Mouse (Mus musculus): ENCODE measurements at regions not wholly inside any gene's neighbourhood (a gene's known extent, or its start where the extent isn't known, plus 50 kb on each side); places are given as distances from the start of the nearest gene placed in this dataset.

DNA sequence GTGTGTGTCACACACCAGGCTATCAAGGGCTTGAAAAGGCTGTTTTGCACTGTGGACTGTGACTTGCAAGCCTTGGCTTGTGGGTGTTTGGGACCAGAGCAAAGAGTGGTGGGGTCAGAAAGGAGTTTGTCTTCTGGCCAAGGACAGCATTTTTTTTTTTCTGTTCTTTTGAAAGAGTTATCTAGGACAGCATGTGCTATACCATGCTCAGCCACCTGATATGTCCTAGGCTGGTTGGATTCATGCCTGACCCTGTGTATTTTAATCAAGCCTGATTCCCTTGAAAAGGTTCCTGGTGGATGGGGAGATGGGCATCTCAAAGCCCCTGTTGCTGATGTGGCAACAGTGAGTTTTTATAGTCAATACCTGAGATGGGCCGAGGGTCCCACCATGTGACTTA, 61.2 kb upstream of the Serp2 start:
- H3K9me3 ChIP-seq (ENCODE audit: low read length): no peaks in the 10 kb centered on the region
- no peak overlapping the region for H3K4me2 ChIP-seq (ENCODE audit: low read depth)
- H3K4me3 ChIP-seq (ENCODE audit: low read depth, low read length): no peak overlapping the region
- ATAC-seq (no peak), DNase-seq (no peak)
- H3K36me3 ChIP-seq (ENCODE audit: insufficient read depth): no peaks in the 10 kb centered on the region
- H3K27me3 ChIP-seq (ENCODE audit: insufficient read depth, low read length): no peaks in the 10 kb centered on the region
- 79% methylated on average over 1 of the region's 1 CpGs for WGBS
- TF ChIP-seq CTCF (IDR thresholded peaks at IDR 0.05; ENCODE audit: low read depth): no peak
- peak overlapping the region; percentile 77 for H3K27ac ChIP-seq (ENCODE audit: low read depth, low read length)
- H3K9ac ChIP-seq: no peak overlapping the region
- peaks cover 23% of the 10 kb centered on the region for H3K4me1 ChIP-seq (ENCODE audit: insufficient read depth)

DNA sequence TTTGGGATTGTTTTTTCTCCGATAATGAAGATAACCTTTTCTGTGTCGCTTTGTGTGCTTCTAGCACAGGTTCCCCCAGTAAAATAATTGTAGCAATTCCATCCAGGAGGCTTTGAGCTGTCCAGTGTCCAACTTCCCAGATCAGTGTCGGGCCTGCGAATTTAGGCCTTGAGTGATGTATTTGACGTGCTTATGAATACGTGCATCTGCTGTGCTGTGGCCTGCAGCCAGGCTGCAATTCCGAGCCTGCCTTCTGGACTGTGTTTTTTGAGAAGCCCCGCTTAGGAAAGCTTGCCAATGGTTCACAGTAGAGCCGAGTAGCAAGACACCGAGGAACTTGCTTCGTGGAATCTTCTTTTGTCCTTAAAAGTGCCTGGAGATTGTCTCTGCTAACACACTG, 60.8 kb upstream of the Serp2 start:
- ATAC-seq (peak; percentile 78), DNase-seq (peak; percentile 79)
- Histone ChIP-seq H3K27me3 (ENCODE audit: insufficient read depth, low read length) (no peaks in the 10 kb centered on the region), H3K4me1 (ENCODE audit: insufficient read depth) (peaks cover 19% of the 10 kb centered on the region), H3K9me3 (ENCODE audit: low read length) (no peaks in the 10 kb centered on the region), H3K9ac (no peak overlapping the region), H3K27ac (ENCODE audit: low read depth, low read length) (peak overlapping the region; percentile 77), H3K36me3 (ENCODE audit: insufficient read depth) (no peaks in the 10 kb centered on the region), H3K4me2 (ENCODE audit: low read depth) (no peak overlapping the region), H3K4me3 (ENCODE audit: low read depth, low read length) (no peak overlapping the region)
- no peak for TF ChIP-seq CTCF (IDR thresholded peaks at IDR 0.05; ENCODE audit: low read depth)
- 31% methylated on average over 11 of the region's 11 CpGs for WGBS

DNA sequence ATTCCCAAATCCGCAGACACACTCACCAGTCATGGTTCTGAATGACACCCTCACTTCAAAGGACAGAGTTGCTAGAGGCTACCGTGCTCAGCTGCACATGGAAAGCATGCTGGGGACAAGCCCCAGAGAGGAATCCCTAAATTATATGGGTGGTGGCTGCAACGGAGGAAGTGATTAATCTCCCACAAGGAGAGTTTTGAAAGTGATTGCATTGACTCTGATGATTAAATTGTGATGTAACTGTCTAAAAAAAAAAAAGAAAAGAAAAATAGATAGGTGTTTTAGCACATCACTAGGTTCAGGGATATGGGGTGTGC, 59.6 kb upstream of the Serp2 start:
- no peak overlapping the region for H3K27ac ChIP-seq (ENCODE audit: low read depth, low read length)
- 54% methylated on average over 3 of the region's 3 CpGs for WGBS
- no peak for ATAC-seq

DNA sequence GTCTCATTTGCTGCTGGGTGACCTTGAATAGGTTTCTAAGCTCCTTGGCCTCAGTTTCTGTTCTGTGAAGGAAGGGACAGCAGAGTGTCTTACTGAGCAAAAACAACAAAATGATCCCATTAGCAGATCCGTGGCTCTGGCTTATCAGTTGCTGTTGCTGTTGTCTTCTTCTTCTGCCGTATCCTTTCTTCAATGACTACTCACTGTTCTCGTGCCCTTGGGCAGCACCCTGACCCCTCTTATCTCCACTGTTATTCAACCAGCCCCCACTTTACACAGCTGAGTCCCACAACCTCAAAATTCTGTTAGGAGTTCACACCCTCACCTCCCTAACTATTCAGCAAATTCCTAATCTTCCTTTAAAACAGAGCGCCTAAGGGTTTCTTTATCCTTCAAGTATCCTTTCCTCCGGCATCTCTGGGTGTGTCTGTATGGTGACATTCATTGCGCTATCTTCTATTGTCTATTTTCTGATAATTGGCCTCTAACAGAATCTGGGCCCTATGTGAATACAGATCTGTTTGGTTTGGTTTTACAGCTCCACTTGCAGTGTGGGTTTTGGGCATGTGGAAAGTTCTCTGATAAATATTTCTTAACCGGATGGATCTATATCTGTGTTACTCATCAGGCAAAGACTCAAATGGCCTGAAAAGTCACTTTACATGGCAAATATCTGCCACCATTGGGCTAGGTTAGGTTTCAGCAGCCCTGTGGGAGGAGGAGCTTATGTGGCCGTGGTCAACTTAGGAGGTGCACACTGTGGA, 59.1 kb upstream of the Serp2 start:
- H3K9ac ChIP-seq: no peak overlapping the region
- no peaks in the 10 kb centered on the region for H3K27me3 ChIP-seq (ENCODE audit: insufficient read depth, low read length)
- H3K4me1 ChIP-seq (ENCODE audit: insufficient read depth): peaks cover 19% of the 10 kb centered on the region
- no peak for TF ChIP-seq CTCF (IDR thresholded peaks at IDR 0.05; ENCODE audit: low read depth)
- H3K36me3 ChIP-seq (ENCODE audit: insufficient read depth): no peaks in the 10 kb centered on the region
- H3K27ac ChIP-seq (ENCODE audit: low read depth, low read length): no peak overlapping the region
- no peaks in the 10 kb centered on the region for H3K9me3 ChIP-seq (ENCODE audit: low read length)
- ATAC-seq (no peak), DNase-seq (no peak)
- no peak overlapping the region for H3K4me3 ChIP-seq (ENCODE audit: low read depth, low read length)
- no peak overlapping the region for H3K4me2 ChIP-seq (ENCODE audit: low read depth)
- WGBS: 78% methylated on average over 8 of the region's 8 CpGs

More for the DNA sequence above, 59.6 kb upstream of the Serp2 start:
- H3K4me2 ChIP-seq (ENCODE audit: low read depth): no peak overlapping the region
- H3K9me3 ChIP-seq (ENCODE audit: low read length): no peaks in the 10 kb centered on the region
- no peaks in the 10 kb centered on the region for H3K36me3 ChIP-seq (ENCODE audit: insufficient read depth)
- no peaks in the 10 kb centered on the region for H3K27me3 ChIP-seq (ENCODE audit: insufficient read depth, low read length)
- no peak for DNase-seq
- H3K4me1 ChIP-seq (ENCODE audit: insufficient read depth): peaks cover 19% of the 10 kb centered on the region
- no peak overlapping the region for H3K4me3 ChIP-seq (ENCODE audit: low read depth, low read length)
- TF ChIP-seq CTCF (IDR thresholded peaks at IDR 0.05; ENCODE audit: low read depth): no peak
- no peak overlapping the region for H3K9ac ChIP-seq

DNA sequence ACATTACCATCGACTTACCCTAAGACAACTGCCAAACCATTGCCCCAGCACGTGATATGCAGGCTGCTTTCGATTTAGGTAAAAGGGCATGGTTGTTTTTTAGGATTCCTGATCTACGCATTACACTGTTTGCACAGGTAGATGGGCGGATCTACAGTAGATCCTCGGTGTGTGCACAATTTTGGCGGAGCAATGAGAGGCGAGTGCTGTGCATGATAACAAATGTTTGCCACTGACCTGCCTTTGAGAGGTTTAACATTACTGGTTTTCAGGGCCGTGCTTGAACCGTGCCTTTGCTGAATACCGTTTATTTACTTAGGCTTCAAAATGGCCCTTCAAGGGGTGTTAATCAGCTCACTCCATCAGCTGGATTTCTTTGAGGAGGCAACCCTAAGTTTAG, 58.5 kb upstream of the Serp2 start:
- ATAC-seq (no peak), DNase-seq (no peak)
- Histone ChIP-seq H3K9me3 (ENCODE audit: low read length) (no peaks in the 10 kb centered on the region), H3K4me1 (ENCODE audit: insufficient read depth) (peaks cover 19% of the 10 kb centered on the region), H3K27me3 (ENCODE audit: insufficient read depth, low read length) (no peaks in the 10 kb centered on the region), H3K36me3 (ENCODE audit: insufficient read depth) (no peaks in the 10 kb centered on the region), H3K4me3 (ENCODE audit: low read depth, low read length) (no peak overlapping the region), H3K9ac (no peak overlapping the region), H3K4me2 (ENCODE audit: low read depth) (no peak overlapping the region), H3K27ac (ENCODE audit: low read depth, low read length) (no peak overlapping the region)
- no peak for TF ChIP-seq CTCF (IDR thresholded peaks at IDR 0.05; ENCODE audit: low read depth)
- 82% methylated on average over 11 of the region's 11 CpGs for WGBS

DNA sequence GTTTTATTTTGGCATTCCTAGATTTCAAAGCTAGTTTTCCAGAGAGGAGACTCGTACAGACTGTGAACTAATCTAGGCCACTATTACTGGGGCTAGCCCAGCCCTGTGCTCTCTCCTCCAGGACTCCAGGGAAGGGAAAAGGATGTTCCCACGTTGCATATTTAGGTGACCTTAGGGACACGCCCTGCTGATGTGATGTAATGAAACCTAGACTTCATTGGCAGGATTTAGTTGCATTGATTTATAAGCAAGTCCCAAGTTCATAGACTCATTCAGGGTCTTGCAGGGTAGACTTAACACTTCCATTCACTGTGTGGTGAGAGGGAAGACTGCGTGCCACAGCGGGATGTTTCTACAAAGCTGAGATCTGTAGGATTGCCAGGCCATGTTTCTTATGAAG, 58.0 kb upstream of the Serp2 start:
- WGBS: 84% methylated on average over 5 of the region's 5 CpGs
- DNase-seq (no peak), ATAC-seq (no peak)
- no peak overlapping the region for H3K9ac ChIP-seq
- no peak for TF ChIP-seq CTCF (IDR thresholded peaks at IDR 0.05; ENCODE audit: low read depth)
- no peak overlapping the region for H3K4me3 ChIP-seq (ENCODE audit: low read depth, low read length)
- H3K36me3 ChIP-seq (ENCODE audit: insufficient read depth): no peaks in the 10 kb centered on the region
- no peaks in the 10 kb centered on the region for H3K9me3 ChIP-seq (ENCODE audit: low read length)
- H3K27me3 ChIP-seq (ENCODE audit: insufficient read depth, low read length): no peaks in the 10 kb centered on the region
- H3K27ac ChIP-seq (ENCODE audit: low read depth, low read length): no peak overlapping the region
- H3K4me1 ChIP-seq (ENCODE audit: insufficient read depth): peaks cover 19% of the 10 kb centered on the region
- H3K4me2 ChIP-seq (ENCODE audit: low read depth): no peak overlapping the region

DNA sequence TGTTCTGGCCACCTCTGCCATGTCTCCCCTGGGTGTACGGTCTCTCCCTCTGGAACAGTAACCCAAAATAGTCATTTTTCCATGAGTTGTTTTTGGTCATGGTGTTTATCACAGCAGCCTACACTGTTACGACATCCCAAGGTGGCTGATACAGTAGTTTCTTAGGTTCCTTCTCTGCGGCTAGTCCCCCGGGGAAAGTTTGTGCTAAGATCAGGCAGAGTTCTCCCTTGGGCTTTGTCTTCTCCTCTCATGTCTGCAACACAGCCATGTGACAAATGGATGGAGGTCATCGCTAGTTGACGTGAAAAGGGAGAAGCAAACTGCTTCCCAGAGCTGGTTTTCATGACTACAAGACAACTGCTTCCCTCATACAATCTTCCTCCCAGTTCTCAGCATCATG, 56.9 kb upstream of the Serp2 start:
- no peak for TF ChIP-seq CTCF (IDR thresholded peaks at IDR 0.05; ENCODE audit: low read depth)
- Histone ChIP-seq H3K9ac (no peak overlapping the region), H3K4me3 (ENCODE audit: low read depth, low read length) (no peak overlapping the region), H3K27ac (ENCODE audit: low read depth, low read length) (no peak overlapping the region), H3K36me3 (ENCODE audit: insufficient read depth) (no peaks in the 10 kb centered on the region), H3K4me1 (ENCODE audit: insufficient read depth) (peaks cover 13% of the 10 kb centered on the region), H3K4me2 (ENCODE audit: low read depth) (no peak overlapping the region), H3K27me3 (ENCODE audit: insufficient read depth, low read length) (no peaks in the 10 kb centered on the region), H3K9me3 (ENCODE audit: low read length) (no peaks in the 10 kb centered on the region)
- no peak for DNase-seq
- WGBS: 95% methylated on average over 6 of the region's 6 CpGs
- no peak for ATAC-seq

All from forebrain, postnatal 0 days (tissue).